Mouse (Mus musculus): ENCODE data around the gene Rasgrp3. TPM values are rescaled to one million over a fixed set of nuclear protein-coding genes. Genes with fewer than 3 reads are reported as not detected.

The Rasgrp3 gene
- total and polyA plus RNA-seq, 2 experiments, result 1.5 to 7.9 TPM

DNA sequence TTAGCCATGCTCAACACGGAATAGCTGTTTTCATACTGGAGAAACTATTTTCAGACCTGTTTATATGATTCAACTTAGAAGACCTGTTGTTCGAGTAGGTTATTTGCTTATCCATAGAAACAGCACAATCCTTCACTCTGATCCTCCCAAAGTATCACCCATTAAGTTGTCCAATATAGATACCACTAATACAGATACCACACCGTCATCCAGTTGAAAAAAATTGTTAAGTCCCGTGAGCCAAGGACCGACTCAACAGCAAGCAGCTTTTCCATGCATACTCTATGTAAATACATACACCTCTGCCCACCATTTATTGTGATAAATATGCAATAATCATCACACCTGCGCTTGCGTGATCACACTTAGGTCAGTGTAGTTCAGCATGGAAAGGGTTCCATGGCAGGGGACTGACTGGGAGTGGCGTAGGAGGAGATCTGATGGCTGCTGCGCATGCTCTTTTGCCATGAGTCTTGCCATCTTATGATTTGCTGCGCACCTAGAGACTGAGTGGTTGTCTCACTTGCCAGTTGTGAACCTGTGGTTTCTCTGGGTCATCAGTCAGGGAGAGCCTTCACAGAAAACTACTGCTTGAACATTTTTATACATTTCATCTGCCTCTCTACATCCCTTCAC, 32.9 kb downstream of the Rasgrp3 start:
- no peak overlapping the region for H3K27ac ChIP-seq (replicated peaks; ENCODE audit: insufficient read depth, low read depth, low read length)
- WGBS, result 95% methylated on average over 10 of the region's 10 CpGs
- peaks cover 2% of the 10 kb centered on the region for H3K4me1 ChIP-seq (ENCODE audit: control insufficient read depth, insufficient read depth, low read length)
- no peak for TF ChIP-seq CTCF (IDR thresholded peaks at IDR 0.05; ENCODE audit: low read depth, low read length)
- no peak for TF ChIP-seq POLR2A (IDR thresholded peaks at IDR 0.05; ENCODE audit: extremely low read depth, insufficient read depth, low read length)
- DNase-seq (ENCODE audit: extremely low read depth, low read depth, low spot score), result no peak
- no peak overlapping the region for H3K4me3 ChIP-seq (ENCODE audit: insufficient read depth, low read depth, low read length)
- H3K9ac ChIP-seq (ENCODE audit: low read depth, low read length), result no peak overlapping the region
- H3K36me3 ChIP-seq (ENCODE audit: control insufficient read depth, insufficient read depth, low read length), result no peaks in the 10 kb centered on the region
- H3K79me2 ChIP-seq (ENCODE audit: control insufficient read depth, insufficient read depth, low read length), result no peaks in the 10 kb centered on the region
- H3K27me3 ChIP-seq (ENCODE audit: control insufficient read depth, insufficient read depth, low read length), result no peaks in the 10 kb centered on the region

DNA sequence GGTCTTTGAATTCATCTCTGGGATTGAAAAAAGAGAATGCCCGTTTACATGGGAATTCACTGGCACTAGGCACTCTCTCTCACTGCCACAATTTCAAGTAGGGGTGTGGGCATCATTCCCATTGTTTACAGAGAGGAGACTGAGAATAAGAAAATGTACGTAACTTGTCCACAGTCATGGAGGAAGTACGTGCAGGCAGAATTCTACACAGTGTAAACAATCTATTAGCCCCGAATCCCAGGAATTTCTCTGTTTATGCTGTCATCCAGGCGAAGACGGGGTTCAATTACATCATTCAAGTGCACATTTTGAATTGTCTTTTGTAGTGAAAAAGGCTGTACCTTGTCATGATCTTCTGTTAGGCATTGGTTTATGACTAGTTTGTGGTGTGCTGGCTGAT, 34.6 kb downstream of the Rasgrp3 start:
- WGBS, result 80% methylated on average over 6 of the region's 6 CpGs
- TF ChIP-seq CTCF (IDR thresholded peaks at IDR 0.05; ENCODE audit: low read depth, low read length) (no peak), POLR2A (IDR thresholded peaks at IDR 0.05; ENCODE audit: extremely low read depth, insufficient read depth, low read length) (no peak)
- peaks cover under 1% of the 10 kb centered on the region; the same call in 1 of the 2 replicates for H3K4me1 ChIP-seq (ENCODE audit: control insufficient read depth, insufficient read depth, low read length)
- H3K79me2 ChIP-seq (ENCODE audit: control insufficient read depth, insufficient read depth, low read length), result no peaks in the 10 kb centered on the region
- no peak overlapping the region for H3K4me3 ChIP-seq (ENCODE audit: insufficient read depth, low read depth, low read length)
- DNase-seq (ENCODE audit: extremely low read depth, low read depth, low spot score), result no peak
- no peak overlapping the region for H3K9ac ChIP-seq (ENCODE audit: low read depth, low read length)
- no peaks in the 10 kb centered on the region for H3K27me3 ChIP-seq (ENCODE audit: control insufficient read depth, insufficient read depth, low read length)
- H3K36me3 ChIP-seq (ENCODE audit: control insufficient read depth, insufficient read depth, low read length), result no peaks in the 10 kb centered on the region
- H3K27ac ChIP-seq (replicated peaks; ENCODE audit: insufficient read depth, low read depth, low read length), result no peak overlapping the region

GRCm38 (mm10) chr17:75470885-75471610, 35.4 kb downstream of the Rasgrp3 start:
- H3K27ac ChIP-seq (replicated peaks; ENCODE audit: insufficient read depth, low read depth, low read length), result no peak overlapping the region
- H3K27me3 ChIP-seq (ENCODE audit: control insufficient read depth, insufficient read depth, low read length), result no peaks in the 10 kb centered on the region
- H3K9ac ChIP-seq (ENCODE audit: low read depth, low read length), result no peak overlapping the region
- H3K36me3 ChIP-seq (ENCODE audit: control insufficient read depth, insufficient read depth, low read length), result no peaks in the 10 kb centered on the region
- 94% methylated on average over 7 of the region's 7 CpGs for WGBS
- TF ChIP-seq CTCF (IDR thresholded peaks at IDR 0.05; ENCODE audit: low read depth, low read length), result no peak
- no peak for TF ChIP-seq POLR2A (IDR thresholded peaks at IDR 0.05; ENCODE audit: extremely low read depth, insufficient read depth, low read length)
- DNase-seq (ENCODE audit: extremely low read depth, low read depth, low spot score), result no peak
- no peaks in the 10 kb centered on the region; the same call in 1 of the 2 replicates for H3K4me1 ChIP-seq (ENCODE audit: control insufficient read depth, insufficient read depth, low read length)
- H3K4me3 ChIP-seq (ENCODE audit: insufficient read depth, low read depth, low read length), result no peak overlapping the region
- H3K79me2 ChIP-seq (ENCODE audit: control insufficient read depth, insufficient read depth, low read length), result no peaks in the 10 kb centered on the region

DNA sequence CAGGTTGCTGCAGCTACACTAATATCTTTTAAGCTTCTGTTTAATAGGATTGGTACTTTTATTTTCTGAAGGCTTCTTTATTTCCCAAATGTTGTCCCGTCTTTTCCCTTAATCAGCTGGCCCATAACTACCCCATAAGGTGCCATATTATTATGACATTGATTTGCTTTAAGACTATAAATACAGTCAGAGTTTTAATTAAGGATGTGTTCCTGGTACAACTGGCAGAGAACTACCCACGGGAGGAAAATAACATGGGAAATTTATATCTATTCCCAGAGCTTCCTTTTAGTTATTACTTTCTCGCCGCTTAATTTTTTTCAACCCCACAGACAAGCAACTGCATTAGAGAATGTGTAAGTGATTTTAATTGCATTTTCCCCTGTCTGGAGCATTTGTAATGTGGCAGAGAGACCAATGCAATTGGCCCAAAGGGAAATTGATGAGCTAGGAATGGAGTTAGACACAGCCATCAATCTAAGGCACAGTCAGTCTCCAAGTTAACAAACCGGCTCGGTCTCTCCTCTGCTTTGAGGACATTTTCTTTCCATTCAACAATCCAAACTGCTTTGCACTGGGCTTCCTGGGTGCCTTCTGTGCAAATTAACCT, 36.1 kb downstream of the Rasgrp3 start:
- H3K4me1 ChIP-seq (ENCODE audit: control insufficient read depth, insufficient read depth, low read length), result peaks cover 3% of the 10 kb centered on the region
- H3K27me3 ChIP-seq (ENCODE audit: control insufficient read depth, insufficient read depth, low read length), result no peaks in the 10 kb centered on the region
- H3K27ac ChIP-seq (replicated peaks; ENCODE audit: insufficient read depth, low read depth, low read length), result no peak overlapping the region
- no peaks in the 10 kb centered on the region for H3K79me2 ChIP-seq (ENCODE audit: control insufficient read depth, insufficient read depth, low read length)
- H3K4me3 ChIP-seq (ENCODE audit: insufficient read depth, low read depth, low read length), result no peak overlapping the region
- H3K36me3 ChIP-seq (ENCODE audit: control insufficient read depth, insufficient read depth, low read length), result no peaks in the 10 kb centered on the region
- no peak for DNase-seq (ENCODE audit: extremely low read depth, low read depth, low spot score)
- 83% methylated on average over 6 of the region's 6 CpGs for WGBS
- no peak overlapping the region for H3K9ac ChIP-seq (ENCODE audit: low read depth, low read length)
- TF ChIP-seq POLR2A (IDR thresholded peaks at IDR 0.05; ENCODE audit: extremely low read depth, insufficient read depth, low read length) (no peak), CTCF (IDR thresholded peaks at IDR 0.05; ENCODE audit: low read depth, low read length) (no peak)

DNA sequence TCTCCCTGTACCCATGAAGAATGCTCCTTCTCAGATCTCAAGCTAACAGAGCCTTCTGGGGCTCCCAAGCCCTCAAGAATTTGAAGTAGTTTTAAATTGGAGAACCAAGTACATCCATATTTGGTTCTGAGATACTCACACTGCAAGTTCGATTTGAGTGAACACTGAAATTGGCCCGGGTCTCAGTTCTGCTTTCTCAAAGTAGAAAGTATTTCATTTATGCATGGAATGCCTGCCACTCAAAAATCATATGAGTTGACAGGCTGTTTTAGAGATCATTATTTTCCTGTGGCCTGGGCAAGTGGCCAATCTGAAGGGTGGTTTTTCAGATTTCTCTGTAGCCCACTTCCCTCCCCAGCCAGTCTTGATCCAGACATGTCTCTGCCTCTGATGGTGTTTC, 36.7 kb downstream of the Rasgrp3 start:
- Histone ChIP-seq H3K9ac (ENCODE audit: low read depth, low read length) (no peak overlapping the region), H3K79me2 (ENCODE audit: control insufficient read depth, insufficient read depth, low read length) (no peaks in the 10 kb centered on the region), H3K27ac (replicated peaks; ENCODE audit: insufficient read depth, low read depth, low read length) (no peak overlapping the region), H3K36me3 (ENCODE audit: control insufficient read depth, insufficient read depth, low read length) (no peaks in the 10 kb centered on the region), H3K27me3 (ENCODE audit: control insufficient read depth, insufficient read depth, low read length) (no peaks in the 10 kb centered on the region), H3K4me1 (ENCODE audit: control insufficient read depth, insufficient read depth, low read length) (peaks cover 6% of the 10 kb centered on the region), H3K4me3 (ENCODE audit: insufficient read depth, low read depth, low read length) (no peak overlapping the region)
- no peak for DNase-seq (ENCODE audit: extremely low read depth, low read depth, low spot score)
- 69% methylated on average over 2 of the region's 2 CpGs for WGBS
- TF ChIP-seq POLR2A (IDR thresholded peaks at IDR 0.05; ENCODE audit: extremely low read depth, insufficient read depth, low read length) (no peak), CTCF (IDR thresholded peaks at IDR 0.05; ENCODE audit: low read depth, low read length) (no peak)

All from liver, adult 2 months (tissue).